Mouse (Mus musculus): ENCODE measurements around the gene Ccdc86. TPM values are rescaled to one million over a fixed set of nuclear protein-coding genes. Genes with fewer than 3 reads are reported as not detected.

Gene Ccdc86
- polyA plus RNA-seq, 1 experiment from 2014 or later: 32.4 TPM

DNA sequence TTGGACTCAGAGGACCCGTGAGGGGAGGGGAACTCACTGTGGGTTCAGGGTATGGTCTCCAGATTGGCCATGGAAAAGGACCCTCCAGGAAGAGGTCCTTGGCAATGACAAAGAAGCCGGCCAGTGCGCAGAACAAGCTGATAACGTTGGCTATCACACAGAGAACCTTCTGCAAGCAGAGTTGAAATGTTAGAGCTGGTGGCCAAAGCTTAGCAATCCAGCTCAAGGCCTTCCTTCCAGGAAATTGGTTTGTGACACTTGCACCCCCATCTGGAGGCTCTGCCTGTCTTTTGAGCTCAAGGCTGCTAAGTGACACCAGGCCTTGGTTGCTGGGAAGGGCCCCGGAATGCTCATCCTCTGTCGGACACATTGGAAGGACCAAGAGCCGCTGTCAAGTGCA is 16.7 kb upstream of the Ccdc86 start:
- Histone ChIP-seq H3K27ac (ENCODE audit: low read depth) (no peak overlapping the region), H3K27me3 (replicated peaks; ENCODE audit: control insufficient read depth, insufficient read depth, low read length) (no peaks in the 10 kb centered on the region), H3K4me3 (ENCODE audit: low read depth, low read length) (no peak overlapping the region), H3K9ac (ENCODE audit: low read length) (no peak overlapping the region), H3K4me2 (ENCODE audit: low read length) (no peak overlapping the region), H3K9me3 (ENCODE audit: control insufficient read depth, low read length) (no peaks in the 10 kb centered on the region), H3K4me1 (replicated peaks; ENCODE audit: control insufficient read depth, insufficient read depth, low read length) (no peaks in the 10 kb centered on the region), H3K36me3 (ENCODE audit: control insufficient read depth, insufficient read depth, low read length) (no peaks in the 10 kb centered on the region)
- DNase-seq (ENCODE audit: low spot score): no peak
- WGBS: 91% methylated on average over 7 of the region's 7 CpGs
- ATAC-seq (replicated peaks; ENCODE audit: low FRiP score, low TSS enrichment, low read depth): no peak

DNA sequence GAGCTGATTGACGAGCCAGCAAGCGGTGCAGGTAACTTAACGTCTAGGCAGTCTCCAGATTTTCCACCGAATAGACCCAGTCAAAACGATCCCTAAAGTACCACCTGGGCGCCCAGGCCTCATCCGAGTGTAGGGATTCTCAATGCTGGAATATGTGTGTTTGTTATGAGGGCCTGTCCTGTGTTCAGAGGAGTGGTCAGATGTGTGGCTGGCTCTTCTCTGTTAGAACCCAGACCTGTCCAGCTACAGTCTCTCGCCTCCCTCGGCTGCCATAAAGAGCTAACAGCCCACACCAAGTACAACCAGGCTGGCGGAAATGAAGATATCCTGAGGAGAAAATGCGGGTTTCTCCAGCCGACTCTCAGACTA is 10.9 kb upstream of the Ccdc86 start:
- H3K4me3 ChIP-seq (ENCODE audit: low read depth, low read length): no peak overlapping the region
- no peaks in the 10 kb centered on the region for H3K9me3 ChIP-seq (ENCODE audit: control insufficient read depth, low read length)
- no peak overlapping the region for H3K27ac ChIP-seq (ENCODE audit: low read depth)
- no peak overlapping the region for H3K9ac ChIP-seq (ENCODE audit: low read length)
- 41% methylated on average over 12 of the region's 12 CpGs for WGBS
- no peaks in the 10 kb centered on the region for H3K36me3 ChIP-seq (ENCODE audit: control insufficient read depth, insufficient read depth, low read length)
- no peak overlapping the region for H3K4me2 ChIP-seq (ENCODE audit: low read length)
- H3K27me3 ChIP-seq (replicated peaks; ENCODE audit: control insufficient read depth, insufficient read depth, low read length): no peaks in the 10 kb centered on the region
- no peak; the same call in 1 of the 2 replicates for ATAC-seq (replicated peaks; ENCODE audit: low FRiP score, low TSS enrichment, low read depth)
- no peak for DNase-seq (ENCODE audit: low spot score)
- H3K4me1 ChIP-seq (replicated peaks; ENCODE audit: control insufficient read depth, insufficient read depth, low read length): no peaks in the 10 kb centered on the region

DNA sequence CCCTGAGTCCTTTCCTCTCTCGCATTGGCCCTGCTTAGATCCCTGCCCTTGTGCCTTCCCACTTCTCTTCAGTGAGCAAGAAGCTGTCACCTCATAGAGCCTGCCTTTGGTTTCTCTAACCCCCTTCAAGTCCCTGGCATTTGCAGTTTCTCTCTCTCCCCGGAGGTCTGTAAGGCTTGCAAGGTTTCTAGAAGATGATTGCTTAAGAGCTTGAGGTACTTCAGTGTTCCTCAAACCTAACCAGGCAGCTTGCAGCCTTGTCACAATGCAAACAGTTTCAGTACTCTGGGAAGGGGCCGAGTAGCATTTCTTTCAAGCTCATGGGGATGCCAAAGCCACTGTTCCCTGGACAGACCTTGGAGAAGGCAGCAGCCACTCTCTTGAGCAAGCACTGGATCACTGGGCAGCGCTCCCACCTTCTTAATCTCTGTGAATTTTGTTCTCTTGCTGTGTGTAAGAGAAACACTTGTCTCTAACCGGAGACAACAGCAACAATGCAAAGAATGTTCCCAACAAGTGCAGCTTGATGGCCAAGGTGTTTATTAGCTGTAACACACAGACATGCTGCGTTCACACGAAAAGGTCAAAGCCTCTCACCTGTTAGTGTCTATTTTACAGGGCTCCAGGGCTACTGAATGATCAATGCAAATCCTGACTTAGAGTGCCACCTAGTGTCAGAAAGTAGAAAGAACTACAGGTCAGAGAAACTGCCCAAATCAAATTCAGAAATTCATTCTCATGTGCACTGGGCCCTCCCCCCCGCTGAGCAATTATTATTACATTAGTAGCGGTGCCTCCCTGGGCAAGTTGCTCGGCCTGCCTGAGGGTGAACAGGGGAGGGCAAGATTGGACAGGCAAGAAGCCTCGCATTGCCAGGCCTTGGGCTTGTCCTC is 10.3 kb upstream of the Ccdc86 start:
- Histone ChIP-seq H3K9ac (ENCODE audit: low read length) (no peak overlapping the region), H3K36me3 (ENCODE audit: control insufficient read depth, insufficient read depth, low read length) (no peaks in the 10 kb centered on the region), H3K4me3 (ENCODE audit: low read depth, low read length) (no peak overlapping the region), H3K27ac (ENCODE audit: low read depth) (no peak overlapping the region), H3K27me3 (replicated peaks; ENCODE audit: control insufficient read depth, insufficient read depth, low read length) (no peaks in the 10 kb centered on the region), H3K4me1 (replicated peaks; ENCODE audit: control insufficient read depth, insufficient read depth, low read length) (no peaks in the 10 kb centered on the region), H3K9me3 (ENCODE audit: control insufficient read depth, low read length) (no peaks in the 10 kb centered on the region), H3K4me2 (ENCODE audit: low read length) (no peak overlapping the region)
- DNase-seq (ENCODE audit: low spot score) (no peak), ATAC-seq (replicated peaks; ENCODE audit: low FRiP score, low TSS enrichment, low read depth) (peak; percentile 61)
- 33% methylated on average over 11 of the region's 11 CpGs for WGBS

DNA sequence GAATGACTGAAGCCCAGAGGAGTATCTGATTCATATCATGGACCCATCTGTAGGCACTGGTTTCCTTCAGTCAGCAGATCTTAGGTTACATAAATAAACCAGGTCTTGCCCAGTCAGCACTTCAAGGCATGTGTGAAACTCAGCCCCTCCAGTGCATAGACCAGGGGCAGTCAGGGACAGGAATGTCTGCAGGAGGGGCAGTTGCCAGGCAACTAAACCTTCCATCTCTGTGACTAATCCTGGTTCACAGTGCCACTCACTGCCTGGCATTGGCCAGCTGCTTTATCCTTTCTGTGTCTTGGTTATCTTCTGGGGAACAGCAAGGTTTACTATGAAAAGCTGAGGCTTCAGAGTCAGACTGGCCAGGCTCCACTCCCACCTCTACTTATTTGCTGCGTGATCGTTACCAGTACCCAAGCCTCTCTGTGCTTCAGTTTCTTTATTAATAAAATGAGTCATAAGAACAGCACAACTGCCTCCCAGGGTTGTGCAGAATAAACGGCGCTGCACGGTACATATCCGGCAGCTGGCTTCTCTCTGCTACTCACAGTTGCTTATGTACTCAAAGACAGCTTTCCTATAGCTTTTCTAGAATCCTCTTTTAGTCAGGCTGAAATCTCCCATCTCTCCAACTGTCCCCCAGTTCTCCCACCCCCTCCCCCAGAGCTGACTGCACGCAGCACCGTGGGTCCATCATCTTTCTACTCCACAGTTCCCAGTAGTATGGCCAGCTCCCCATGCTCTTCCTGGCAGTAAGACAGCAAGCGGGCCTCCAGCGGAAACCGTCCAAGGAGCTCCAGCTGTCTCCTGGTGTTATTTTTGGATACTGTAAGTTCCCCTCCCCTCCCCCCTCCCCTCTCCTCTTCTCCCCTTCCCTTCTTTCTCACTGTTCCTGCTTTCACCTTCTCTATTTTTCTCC is 3.2 kb upstream of the Ccdc86 start:
- Histone ChIP-seq H3K36me3 (ENCODE audit: control insufficient read depth, insufficient read depth, low read length) (no peaks in the 10 kb centered on the region), H3K4me2 (ENCODE audit: low read length) (peak overlapping the region; percentile 30), H3K4me1 (replicated peaks; ENCODE audit: control insufficient read depth, insufficient read depth, low read length) (peaks cover 26% of the 10 kb centered on the region), H3K9me3 (ENCODE audit: control insufficient read depth, low read length) (no peaks in the 10 kb centered on the region), H3K27me3 (replicated peaks; ENCODE audit: control insufficient read depth, insufficient read depth, low read length) (no peaks in the 10 kb centered on the region), H3K9ac (ENCODE audit: low read length) (peak overlapping the region; percentile 38; the same call in 1 of the 2 replicates), H3K27ac (ENCODE audit: low read depth) (peak overlapping the region; percentile 94), H3K4me3 (ENCODE audit: low read depth, low read length) (no peak overlapping the region)
- ATAC-seq (replicated peaks; ENCODE audit: low FRiP score, low TSS enrichment, low read depth) (peak; percentile 48), DNase-seq (ENCODE audit: low spot score) (no peak)
- WGBS: 36% methylated on average over 11 of the region's 11 CpGs

DNA sequence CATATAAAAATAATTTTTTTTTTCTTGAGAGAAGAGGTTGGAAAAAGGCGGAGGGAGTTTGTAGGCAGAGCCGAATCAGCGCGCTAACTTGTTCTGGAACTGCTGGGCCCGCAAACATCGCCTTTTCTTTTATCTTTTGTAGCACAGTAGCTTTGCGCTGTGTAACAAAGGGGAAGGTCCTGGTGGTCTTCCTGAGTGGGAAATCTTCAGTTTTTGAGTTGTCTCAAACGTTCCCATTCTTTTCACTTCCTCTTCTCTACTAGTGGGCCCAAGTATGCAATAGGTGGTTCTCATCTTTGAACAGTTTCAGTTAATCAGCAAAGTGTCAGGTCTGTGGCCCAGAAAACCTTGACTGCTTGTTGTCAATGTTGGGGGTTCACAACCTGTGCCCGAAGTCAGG is 492 bp upstream of the Ccdc86 start:
- DNase-seq (ENCODE audit: low spot score) (no peak), ATAC-seq (replicated peaks; ENCODE audit: low FRiP score, low TSS enrichment, low read depth) (no peak)
- H3K4me2 ChIP-seq (ENCODE audit: low read length): peak overlapping the region; percentile 84
- H3K27ac ChIP-seq (ENCODE audit: low read depth): peak overlapping the region; percentile 67
- peak overlapping the region; percentile 37; the same call in 1 of the 2 replicates for H3K9ac ChIP-seq (ENCODE audit: low read length)
- H3K4me3 ChIP-seq (ENCODE audit: low read depth, low read length): peak overlapping the region; percentile 63
- no peaks in the 10 kb centered on the region for H3K27me3 ChIP-seq (replicated peaks; ENCODE audit: control insufficient read depth, insufficient read depth, low read length)
- peaks cover 36% of the 10 kb centered on the region for H3K4me1 ChIP-seq (replicated peaks; ENCODE audit: control insufficient read depth, insufficient read depth, low read length)
- H3K9me3 ChIP-seq (ENCODE audit: control insufficient read depth, low read length): no peaks in the 10 kb centered on the region
- peaks cover 17% of the 10 kb centered on the region for H3K36me3 ChIP-seq (ENCODE audit: control insufficient read depth, insufficient read depth, low read length)
- WGBS: 34% methylated on average over 9 of the region's 9 CpGs

DNA sequence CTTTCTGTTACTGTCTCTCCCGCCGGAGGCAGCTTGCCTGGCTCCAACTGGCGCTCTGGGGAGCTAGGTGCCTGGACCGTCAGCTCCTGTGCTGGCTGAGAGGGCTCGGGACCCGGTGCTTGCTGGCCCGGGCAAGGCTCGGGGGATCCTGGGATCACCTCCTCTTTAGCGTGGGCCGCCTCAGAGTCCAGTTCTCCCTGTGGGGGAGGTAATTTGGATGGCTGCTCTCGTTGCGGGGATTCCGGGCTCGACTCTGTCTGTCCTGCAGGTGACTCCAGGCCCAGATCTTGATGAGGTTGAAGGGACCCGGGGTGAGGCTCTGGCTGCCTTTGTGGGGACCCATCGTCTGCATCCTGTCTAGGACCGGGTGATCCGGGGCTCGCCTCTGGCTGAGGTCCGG is 650 bp downstream of the Ccdc86 start:
- Histone ChIP-seq H3K9ac (ENCODE audit: low read length) (peak overlapping the region; percentile 74), H3K36me3 (ENCODE audit: control insufficient read depth, insufficient read depth, low read length) (peaks cover 28% of the 10 kb centered on the region), H3K4me1 (replicated peaks; ENCODE audit: control insufficient read depth, insufficient read depth, low read length) (peaks cover 36% of the 10 kb centered on the region), H3K27ac (ENCODE audit: low read depth) (no peak overlapping the region), H3K27me3 (replicated peaks; ENCODE audit: control insufficient read depth, insufficient read depth, low read length) (no peaks in the 10 kb centered on the region), H3K4me3 (ENCODE audit: low read depth, low read length) (peak overlapping the region; percentile 63), H3K9me3 (ENCODE audit: control insufficient read depth, low read length) (no peaks in the 10 kb centered on the region), H3K4me2 (ENCODE audit: low read length) (peak overlapping the region; percentile 84)
- 0% methylated on average over 20 of the region's 20 CpGs for WGBS
- no peak for ATAC-seq (replicated peaks; ENCODE audit: low FRiP score, low TSS enrichment, low read depth)
- DNase-seq (ENCODE audit: low spot score): peak; percentile 64

DNA sequence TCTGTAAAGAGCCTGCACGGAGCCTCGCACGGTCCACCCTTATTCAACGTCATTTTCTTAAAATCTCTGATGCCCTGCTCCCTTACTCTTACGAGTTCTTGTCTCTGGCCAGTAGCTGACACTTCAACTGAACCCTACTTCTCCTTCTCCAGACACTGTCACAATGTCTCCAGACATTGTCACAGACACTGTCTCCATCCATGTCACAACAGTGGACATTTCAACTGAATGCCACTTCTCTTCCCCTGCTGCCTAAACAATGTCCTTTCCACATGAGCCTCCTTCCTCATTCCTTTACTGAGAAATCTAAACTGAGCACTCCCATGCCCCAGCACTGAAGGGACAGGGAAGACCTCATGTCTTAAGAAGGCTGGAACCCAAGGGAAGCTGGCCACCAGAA is 1.8 kb downstream of the Ccdc86 start:
- Histone ChIP-seq H3K27ac (ENCODE audit: low read depth) (no peak overlapping the region), H3K9me3 (ENCODE audit: control insufficient read depth, low read length) (no peaks in the 10 kb centered on the region), H3K36me3 (ENCODE audit: control insufficient read depth, insufficient read depth, low read length) (peaks cover 40% of the 10 kb centered on the region), H3K4me3 (ENCODE audit: low read depth, low read length) (peak overlapping the region; percentile 63), H3K27me3 (replicated peaks; ENCODE audit: control insufficient read depth, insufficient read depth, low read length) (no peaks in the 10 kb centered on the region), H3K4me2 (ENCODE audit: low read length) (peak overlapping the region; percentile 84), H3K4me1 (replicated peaks; ENCODE audit: control insufficient read depth, insufficient read depth, low read length) (peaks cover 28% of the 10 kb centered on the region), H3K9ac (ENCODE audit: low read length) (peak overlapping the region; percentile 74)
- ATAC-seq (replicated peaks; ENCODE audit: low FRiP score, low TSS enrichment, low read depth) (no peak), DNase-seq (ENCODE audit: low spot score) (no peak)
- WGBS: 93% methylated on average over 5 of the region's 5 CpGs

DNA sequence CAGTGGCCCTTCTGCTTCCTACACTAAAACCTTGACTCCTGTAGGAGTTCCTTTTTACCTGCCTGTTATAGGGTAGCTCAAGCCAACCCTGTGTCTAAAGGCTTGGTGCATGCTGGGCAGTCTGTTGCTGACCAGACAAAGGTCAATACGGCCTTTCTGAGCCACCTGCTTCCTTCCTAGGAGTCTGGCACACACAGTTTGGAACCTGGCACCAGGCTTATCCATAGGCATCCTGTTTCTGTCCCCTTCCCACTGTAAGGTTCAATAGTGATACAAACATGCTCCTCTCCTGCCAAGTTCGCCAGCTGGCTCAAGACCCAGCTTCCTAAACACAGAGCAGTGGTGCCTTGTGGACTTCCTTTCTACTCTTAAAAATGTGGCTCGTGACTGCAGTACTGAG is 2.6 kb downstream of the Ccdc86 start:
- no peak for ATAC-seq (replicated peaks; ENCODE audit: low FRiP score, low TSS enrichment, low read depth)
- H3K4me1 ChIP-seq (replicated peaks; ENCODE audit: control insufficient read depth, insufficient read depth, low read length): peaks cover 21% of the 10 kb centered on the region
- H3K9me3 ChIP-seq (ENCODE audit: control insufficient read depth, low read length): no peaks in the 10 kb centered on the region
- WGBS: 85% methylated on average over 3 of the region's 3 CpGs
- H3K4me2 ChIP-seq (ENCODE audit: low read length): peak overlapping the region; percentile 84; the same call in 1 of the 2 replicates
- DNase-seq (ENCODE audit: low spot score): no peak
- H3K36me3 ChIP-seq (ENCODE audit: control insufficient read depth, insufficient read depth, low read length): peaks cover 45% of the 10 kb centered on the region
- H3K4me3 ChIP-seq (ENCODE audit: low read depth, low read length): 0 out of 2 replicates have a peak overlapping the region, but pooled peaks have one; percentile 63
- no peak overlapping the region for H3K27ac ChIP-seq (ENCODE audit: low read depth)
- H3K9ac ChIP-seq (ENCODE audit: low read length): no peak overlapping the region; the same call in 1 of the 2 replicates
- H3K27me3 ChIP-seq (replicated peaks; ENCODE audit: control insufficient read depth, insufficient read depth, low read length): no peaks in the 10 kb centered on the region
